Mouse (Mus musculus): Measurements from ENCODE around the gene Kcnk3.

- no peak for TF ChIP-seq POLR2A (IDR thresholded peaks at IDR 0.05; ENCODE audit: insufficient read depth, low read depth, low read length)
- no peak for TF ChIP-seq CTCF (IDR thresholded peaks at IDR 0.05; ENCODE audit: insufficient read depth, low read depth, low read length)
These were observed 34.8 kb downstream of the Kcnk3 start for GRCm38 (mm10) chr5:30622841-30623185.
